Mouse (Mus musculus): ENCODE data around the gene Atf3. TPM values are rescaled to one million over a fixed set of nuclear protein-coding genes. Genes with fewer than 3 reads are reported as not detected.
A peak's percentile ranks its signal among the peaks of the same experiment; 100 is the strongest.

The Atf3 gene
- total RNA-seq, 2 experiments from 2014 or later = 0.68 to 1.2 TPM

GRCm38 (mm10) chr1:191235788-191236542 is 18.1 kb upstream of the Atf3 start:
- no peak for DNase-seq (ENCODE audit: low spot score in 2 of 2)
- intact Hi-C loops (cut with DNase I) = no loop called here

- intact Hi-C loops (cut with DNase I) = no loop called here
- no peak for DNase-seq (ENCODE audit: low spot score in 2 of 2)
Observed at GRCm38 (mm10) chr1:191234837-191235236, 17.0 kb upstream of the Atf3 start.

GRCm38 (mm10) chr1:191230355-191230931 is 12.6 kb upstream of the Atf3 start:
- intact Hi-C loops (cut with DNase I) = no loop called here

GRCm38 (mm10) chr1:191226570-191226969 is 8.7 kb upstream of the Atf3 start:
- DNase-seq (ENCODE audit: low spot score in 2 of 2) = no peak
- intact Hi-C loops (cut with DNase I) = no loop called here

More at GRCm38 (mm10) chr1:191230355-191230931, 12.6 kb upstream of the Atf3 start:
- DNase-seq (ENCODE audit: low spot score in 2 of 2) = peak in 1 of 2 experiments; percentile 19

GRCm38 (mm10) chr1:191225771-191226170 is 7.9 kb upstream of the Atf3 start:
- no peak for DNase-seq (ENCODE audit: low spot score in 2 of 2)
- intact Hi-C loops (cut with DNase I) = no loop called here

- intact Hi-C loops (cut with DNase I) = no loop called here
- DNase-seq (ENCODE audit: low spot score in 2 of 2) = no peak
Observed at GRCm38 (mm10) chr1:191224981-191225703, 7.3 kb upstream of the Atf3 start.

- peak; percentile 89 to 90 for DNase-seq (ENCODE audit: low spot score in 2 of 2)
- intact Hi-C loops (cut with DNase I) = no loop called here
Observed at GRCm38 (mm10) chr1:191224302-191224980, 6.6 kb upstream of the Atf3 start.

- DNase-seq (ENCODE audit: low spot score in 2 of 2) = no peak
- intact Hi-C loops (cut with DNase I) = no loop called here
Observed at GRCm38 (mm10) chr1:191223930-191224301, 6.1 kb upstream of the Atf3 start.

- intact Hi-C loops (cut with DNase I) = no loop called here
- DNase-seq (ENCODE audit: low spot score in 2 of 2) = no peak
Observed at GRCm38 (mm10) chr1:191222031-191222430, 4.2 kb upstream of the Atf3 start.

GRCm38 (mm10) chr1:191220588-191220987 is 2.7 kb upstream of the Atf3 start:
- intact Hi-C loops (cut with DNase I) = no loop called here
- no peak for DNase-seq (ENCODE audit: low spot score in 2 of 2)

- intact Hi-C loops (cut with DNase I) = no loop called here
- DNase-seq (ENCODE audit: low spot score in 2 of 2) = no peak
Observed at GRCm38 (mm10) chr1:191219748-191220147, 1.9 kb upstream of the Atf3 start.

- intact Hi-C loops (cut with DNase I) = no loop called here
- DNase-seq (ENCODE audit: low spot score in 2 of 2) = no peak
Observed at GRCm38 (mm10) chr1:191218583-191218982, 744 bp upstream of the Atf3 start.

- intact Hi-C loops (cut with DNase I) = no loop called here
- DNase-seq (ENCODE audit: low spot score in 2 of 2) = no peak
Observed at GRCm38 (mm10) chr1:191215776-191216661, 1.8 kb downstream of the Atf3 start.

- intact Hi-C loops (cut with DNase I) = no loop called here
- no peak for DNase-seq (ENCODE audit: low spot score in 2 of 2)
Observed at GRCm38 (mm10) chr1:191211096-191211495, 6.7 kb downstream of the Atf3 start.

GRCm38 (mm10) chr1:191205791-191206190 is 12.0 kb downstream of the Atf3 start:
- intact Hi-C loops (cut with DNase I) = no loop called here

GRCm38 (mm10) chr1:191204876-191205275 is 13.0 kb downstream of the Atf3 start:
- intact Hi-C loops (cut with DNase I) = no loop called here
- no peak for DNase-seq (ENCODE audit: low spot score in 2 of 2)

More at GRCm38 (mm10) chr1:191205791-191206190, 12.0 kb downstream of the Atf3 start:
- no peak for DNase-seq (ENCODE audit: low spot score in 2 of 2)

- intact Hi-C loops (cut with DNase I) = no loop called here
- no peak for DNase-seq (ENCODE audit: low spot score in 2 of 2)
Observed at GRCm38 (mm10) chr1:191203496-191203895, 14.3 kb downstream of the Atf3 start.

- intact Hi-C loops (cut with DNase I) = no loop called here
- DNase-seq (ENCODE audit: low spot score in 2 of 2) = no peak
Observed at GRCm38 (mm10) chr1:191202208-191202952, 15.5 kb downstream of the Atf3 start.

Measured in left cerebral cortex, postnatal 36 days (tissue).